Mouse (Mus musculus) forebrain, embryonic 16.5 days (tissue): ENCODE results near the gene Btbd2. TPM values are rescaled to one million over a fixed set of nuclear protein-coding genes. Genes with fewer than 3 reads are reported as not detected.

Source experiments
- ATAC-seq: fragments of 200-750 bp; cut with Nextera tagmentation; 2 replicates; pipeline ENCODE4 v1.8.0; 2017; ENCODE audit warnings: mild to moderate bottlenecking, moderate library complexity
- H3K27ac ChIP-seq: fragments of 300-500 bp; sonication (generic); 2 replicates; pipeline ENCODE4 v1.5.1; 2014; ENCODE audit warnings: low read length, control low read depth
- H3K27me3 ChIP-seq: fragments of 300-500 bp; sonication (generic); replicated peaks from 2 replicates; pipeline ENCODE4 v1.6.1; 2014; ENCODE audit warnings: low read length; ENCODE audit not compliant: control insufficient read depth, insufficient read depth
- H3K36me3 ChIP-seq: fragments of 300-500 bp; sonication (generic); 2 replicates; pipeline ENCODE4 v1.6.1; 2014; ENCODE audit not compliant: control insufficient read depth, insufficient read depth
- H3K4me1 ChIP-seq: fragments of 300-500 bp; sonication (generic); replicated peaks from 2 replicates; pipeline ENCODE4 v1.6.1; 2014; ENCODE audit warnings: low read length; ENCODE audit not compliant: control insufficient read depth, insufficient read depth
- H3K4me2 ChIP-seq: fragments of 300-500 bp; sonication (generic); 2 replicates; pipeline ENCODE4 v1.6.1; 2014; ENCODE audit warnings: mild to moderate bottlenecking, low read length, control low read depth
- H3K4me3 ChIP-seq: fragments of 300-500 bp; sonication (generic); replicated peaks from 2 replicates; pipeline ENCODE4 v1.5.1; 2014; ENCODE audit warnings: mild to moderate bottlenecking, low read length, control low read depth
- H3K9ac ChIP-seq: fragments of 300-500 bp; sonication (generic); replicated peaks from 2 replicates; pipeline ENCODE4 v1.6.1; 2014; ENCODE audit warnings: low read depth, low read length, control low read depth
- H3K9me3 ChIP-seq: fragments of 300-500 bp; sonication (generic); 2 replicates; pipeline ENCODE4 v1.6.1; 2016; ENCODE audit warnings: low read length; ENCODE audit not compliant: control insufficient read depth
- WGBS: fragments of 180-500 bp; shearing (Covaris S2); extraction: QIAGEN DNeasy Blood & Tissue Kit; methylation state at CpG from one replicate; pipeline ENCODE4 v1.1.7; 2014; 5-methylcytosine and 5-hydroxymethylcytosine counted together
- polyA plus RNA-seq: library from polyadenylated mRNA; unstranded; fragments of >200 nt; fragmentation: Nextera tagmentation; extraction: Ambion mirVana; gene quantifications from 2 replicates; pipeline ENCODE4 v1.2.1, GENCODE M21; 2015

The Btbd2 gene
- polyA plus RNA-seq, 1 experiment from 2014 or later, result 75.2 TPM

DNA sequence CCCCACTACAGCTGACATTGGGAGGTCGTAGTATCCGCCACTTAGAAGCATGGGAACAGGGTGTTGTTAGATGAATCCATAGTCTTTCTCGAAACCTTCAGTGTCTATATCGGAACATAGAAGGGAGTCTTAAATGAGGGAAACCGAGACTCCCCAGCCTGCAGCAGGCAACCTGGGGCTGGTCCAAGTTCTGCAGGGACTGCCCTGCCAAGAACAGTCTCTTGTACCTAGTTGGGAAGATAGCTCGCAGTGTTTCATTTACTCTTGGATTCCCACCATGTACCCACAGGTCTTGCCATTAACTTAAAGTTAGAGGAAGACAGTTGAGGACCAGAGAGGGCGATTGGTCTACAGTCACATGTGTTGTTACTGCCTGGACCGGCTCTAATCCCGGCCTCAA is 36.5 kb downstream of the Btbd2 start:
- no peaks in the 10 kb centered on the region for H3K27me3 ChIP-seq
- 0 out of 2 replicates have a peak, but pooled peaks cover 2% of the 10 kb centered on the region for H3K36me3 ChIP-seq
- no peak overlapping the region for H3K27ac ChIP-seq
- no peak overlapping the region for H3K9ac ChIP-seq
- H3K4me2 ChIP-seq, result no peak overlapping the region
- peaks cover 26% of the 10 kb centered on the region for H3K4me1 ChIP-seq
- ATAC-seq, result no peak
- no peak overlapping the region for H3K4me3 ChIP-seq
- no peaks in the 10 kb centered on the region for H3K9me3 ChIP-seq
- WGBS, result 84% methylated on average over 9 of the region's 9 CpGs

DNA sequence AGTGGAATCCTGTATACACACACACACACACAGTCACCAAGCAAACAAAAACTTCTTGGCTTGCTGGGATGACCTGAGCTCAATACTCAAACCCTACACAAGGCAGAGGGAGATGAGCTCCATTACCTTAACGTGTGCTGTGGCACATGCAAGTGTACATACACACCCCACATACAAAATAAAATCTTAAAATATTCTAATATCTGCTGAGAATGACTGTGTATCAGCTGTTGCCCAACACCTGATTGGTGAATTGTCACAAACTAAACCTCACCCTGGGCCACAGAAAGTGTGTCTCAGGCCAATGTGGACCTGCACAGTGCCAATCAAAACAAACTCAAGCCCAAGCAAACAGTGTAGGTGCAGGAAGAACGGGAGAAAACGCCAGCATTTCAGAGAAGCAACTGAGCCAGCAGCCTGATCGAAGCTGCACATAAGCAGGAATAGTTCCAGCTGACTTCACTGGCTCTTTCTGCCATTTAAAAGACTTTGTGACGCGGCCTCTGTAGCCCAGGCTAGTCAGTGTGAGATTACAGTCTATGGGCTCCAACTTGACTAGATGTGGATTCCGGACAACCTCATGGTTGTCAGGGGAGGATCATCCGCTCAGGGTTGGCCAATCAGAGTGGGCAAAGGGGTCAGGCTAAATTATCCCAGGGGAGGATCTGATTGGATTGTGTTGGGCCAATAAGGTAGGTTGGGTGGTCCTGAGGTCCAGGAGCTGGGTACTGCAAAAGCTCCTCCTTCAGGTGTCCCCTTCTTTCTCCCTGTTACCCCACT is 37.2 kb downstream of the Btbd2 start:
- Histone ChIP-seq H3K9ac (no peak overlapping the region), H3K4me3 (no peak overlapping the region), H3K27me3 (no peaks in the 10 kb centered on the region), H3K4me1 (peaks cover 22% of the 10 kb centered on the region), H3K36me3 (peaks cover 5% of the 10 kb centered on the region; the same call in 1 of the 2 replicates), H3K9me3 (no peaks in the 10 kb centered on the region), H3K27ac (no peak overlapping the region), H3K4me2 (no peak overlapping the region)
- WGBS, result 37% methylated on average over 8 of the region's 8 CpGs
- ATAC-seq, result no peak

DNA sequence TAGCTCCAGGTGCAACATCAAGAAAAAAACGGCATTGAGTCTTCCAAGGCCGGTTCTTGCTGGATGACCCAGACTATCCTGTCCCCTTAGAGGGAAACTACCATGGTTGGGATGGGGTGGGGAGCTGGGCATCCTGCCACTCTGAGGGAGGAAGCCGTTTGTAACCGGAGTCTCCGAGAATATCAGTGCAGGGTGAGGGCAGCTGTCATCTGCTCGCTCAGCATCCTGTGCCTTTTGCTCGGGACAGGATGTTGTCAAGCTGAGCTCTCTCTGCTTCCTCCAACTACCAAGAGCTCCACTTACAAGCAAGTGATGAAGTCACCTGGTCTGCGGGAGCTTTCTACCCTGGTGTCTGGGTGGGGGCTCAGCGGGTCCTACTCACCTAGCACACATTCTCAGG is 38.7 kb downstream of the Btbd2 start:
- peaks cover 5% of the 10 kb centered on the region; the same call in 1 of the 2 replicates for H3K36me3 ChIP-seq
- WGBS, result 86% methylated on average over 9 of the region's 9 CpGs

DNA sequence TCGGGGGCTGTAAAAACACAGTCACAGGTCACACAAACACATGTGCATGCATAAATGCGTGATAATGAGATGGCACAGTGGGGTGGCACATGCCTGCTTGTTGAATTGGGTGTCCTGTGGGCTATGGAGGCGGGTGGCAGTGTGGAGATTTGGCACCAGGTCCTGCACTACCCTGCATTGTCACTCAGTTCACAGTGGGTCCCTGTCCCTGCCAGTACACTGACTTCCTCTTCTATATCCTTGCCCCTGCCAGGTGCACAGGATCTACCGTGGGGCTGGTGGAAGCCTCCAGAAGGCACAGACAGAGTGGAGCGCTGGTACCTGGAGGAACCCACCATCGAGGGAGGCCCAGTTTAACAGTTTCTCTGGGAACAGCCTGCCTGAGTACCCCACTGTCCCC is 42.5 kb downstream of the Btbd2 start:
- H3K4me3 ChIP-seq, result no peak overlapping the region
- ATAC-seq, result no peak
- no peaks in the 10 kb centered on the region for H3K27me3 ChIP-seq
- WGBS, result 89% methylated on average over 6 of the region's 6 CpGs
- H3K9me3 ChIP-seq, result no peaks in the 10 kb centered on the region
- no peak overlapping the region for H3K9ac ChIP-seq
- peaks cover 8% of the 10 kb centered on the region; the same call in 1 of the 2 replicates for H3K36me3 ChIP-seq
- H3K27ac ChIP-seq, result no peak overlapping the region
- no peaks in the 10 kb centered on the region for H3K4me1 ChIP-seq
- H3K4me2 ChIP-seq, result no peak overlapping the region

More for the DNA sequence above, 38.7 kb downstream of the Btbd2 start:
- no peak overlapping the region for H3K4me2 ChIP-seq
- H3K4me1 ChIP-seq, result peaks cover 7% of the 10 kb centered on the region
- H3K27ac ChIP-seq, result no peak overlapping the region
- H3K9me3 ChIP-seq, result no peaks in the 10 kb centered on the region
- H3K27me3 ChIP-seq, result no peaks in the 10 kb centered on the region
- no peak overlapping the region for H3K9ac ChIP-seq
- ATAC-seq, result no peak
- H3K4me3 ChIP-seq, result no peak overlapping the region

DNA sequence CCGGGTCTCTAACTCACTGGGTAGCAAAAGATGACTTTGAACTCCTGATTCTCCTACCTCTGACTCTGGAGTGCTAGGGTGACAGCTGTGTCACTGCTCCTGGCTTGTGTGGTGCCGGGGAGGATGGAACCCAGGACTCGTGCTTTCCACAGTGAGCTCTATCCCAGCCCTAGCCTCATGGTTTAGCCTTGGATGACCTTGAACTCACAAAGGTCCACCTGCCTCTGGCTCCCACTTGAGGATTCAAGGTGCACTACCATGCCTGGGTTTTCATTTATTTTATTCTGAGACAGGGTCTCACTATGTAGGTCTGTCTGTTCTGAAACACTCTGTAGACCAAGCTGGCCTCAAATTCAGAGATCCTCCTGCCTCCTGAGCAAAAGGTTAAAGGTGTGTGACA is 43.0 kb downstream of the Btbd2 start:
- H3K9ac ChIP-seq, result no peak overlapping the region
- ATAC-seq, result no peak
- H3K4me1 ChIP-seq, result no peaks in the 10 kb centered on the region
- H3K27me3 ChIP-seq, result no peaks in the 10 kb centered on the region
- 93% methylated on average over 3 of the region's 3 CpGs for WGBS
- H3K4me2 ChIP-seq, result no peak overlapping the region
- no peak overlapping the region for H3K4me3 ChIP-seq
- no peaks in the 10 kb centered on the region for H3K9me3 ChIP-seq
- H3K36me3 ChIP-seq, result peaks cover 8% of the 10 kb centered on the region; the same call in 1 of the 2 replicates
- H3K27ac ChIP-seq, result no peak overlapping the region

DNA sequence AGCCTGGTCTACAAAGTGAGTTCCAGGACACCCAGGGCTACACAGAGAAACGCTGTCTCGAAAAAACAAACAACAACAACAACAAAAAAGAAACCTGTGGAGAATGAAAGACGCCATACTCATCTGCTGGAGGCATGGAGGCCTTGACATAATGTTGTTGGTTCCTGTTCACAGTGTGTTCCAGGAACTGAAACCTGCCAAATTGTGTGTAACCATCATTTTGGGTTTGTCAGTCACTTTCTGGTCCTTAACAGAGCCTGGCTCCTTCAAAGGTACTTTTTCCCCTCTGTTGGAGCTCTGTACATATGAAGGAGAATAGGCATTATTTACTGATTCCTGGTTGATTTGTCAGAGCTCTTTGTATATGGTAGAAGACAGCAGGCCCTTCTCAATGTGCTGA is 45.0 kb downstream of the Btbd2 start:
- peaks cover 18% of the 10 kb centered on the region; the same call in 1 of the 2 replicates for H3K36me3 ChIP-seq
- no peaks in the 10 kb centered on the region for H3K27me3 ChIP-seq
- no peaks in the 10 kb centered on the region for H3K4me1 ChIP-seq
- no peak overlapping the region for H3K4me3 ChIP-seq
- no peak overlapping the region for H3K27ac ChIP-seq
- no peak overlapping the region for H3K9ac ChIP-seq
- no peak overlapping the region for H3K4me2 ChIP-seq
- no peaks in the 10 kb centered on the region for H3K9me3 ChIP-seq
- WGBS, result 93% methylated on average over 3 of the region's 3 CpGs
- no peak for ATAC-seq

DNA sequence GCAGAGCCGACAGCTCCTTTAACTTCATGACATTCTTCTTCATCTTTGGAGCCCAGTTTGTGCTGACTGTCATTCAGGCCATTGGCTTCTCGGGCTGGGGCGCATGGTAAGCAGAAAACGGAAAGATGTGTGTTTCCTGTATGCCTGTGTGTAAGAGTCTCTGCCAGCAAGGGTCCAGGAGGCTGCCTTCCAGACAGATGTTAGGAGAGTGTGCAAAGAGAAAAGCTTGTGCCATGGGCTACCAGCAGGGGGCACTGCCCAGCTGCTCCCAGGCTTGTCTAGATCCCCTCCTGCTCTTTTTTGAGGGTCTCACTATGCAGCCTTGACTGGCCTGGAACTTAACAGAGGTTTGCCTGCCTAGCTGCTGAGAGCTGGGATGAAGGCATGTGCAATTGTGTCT is 45.8 kb downstream of the Btbd2 start:
- Histone ChIP-seq H3K36me3 (peaks cover 21% of the 10 kb centered on the region; the same call in 1 of the 2 replicates), H3K27me3 (no peaks in the 10 kb centered on the region), H3K9me3 (no peaks in the 10 kb centered on the region), H3K4me2 (no peak overlapping the region), H3K9ac (no peak overlapping the region), H3K4me1 (no peaks in the 10 kb centered on the region), H3K27ac (no peak overlapping the region), H3K4me3 (no peak overlapping the region)
- 77% methylated on average over 4 of the region's 4 CpGs for WGBS
- ATAC-seq, result no peak

DNA sequence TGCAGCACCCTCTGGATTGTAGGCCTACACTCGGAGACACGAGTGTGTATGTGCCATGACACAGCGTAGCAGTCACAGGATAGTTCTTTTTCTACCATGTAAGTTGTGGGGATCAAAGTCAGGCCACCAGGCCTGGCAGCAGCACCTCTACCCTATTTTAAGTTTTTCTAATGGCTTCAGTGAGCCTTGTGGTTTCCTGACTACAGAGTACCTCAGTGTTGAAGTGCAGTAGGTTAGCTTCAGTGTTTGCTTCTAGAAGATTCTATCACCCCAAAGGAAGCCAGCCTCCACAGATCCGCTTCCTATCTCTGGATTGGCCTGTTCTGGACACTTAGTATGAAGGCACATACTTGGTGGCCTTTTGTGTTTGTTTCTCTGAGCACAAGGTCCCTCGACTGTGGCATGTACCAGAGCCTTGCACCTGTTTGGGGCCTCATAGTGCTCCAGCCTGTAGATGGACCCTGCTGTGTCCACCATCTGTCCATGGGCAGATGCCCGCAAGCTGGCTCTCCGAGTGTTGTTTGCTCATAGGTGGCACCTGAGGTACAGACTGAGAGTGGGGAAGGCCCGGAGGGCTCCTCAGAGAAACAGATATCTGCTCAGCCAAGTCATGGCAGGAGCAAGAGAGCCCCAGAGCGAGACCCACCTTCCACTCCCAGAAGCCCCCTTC is 46.6 kb downstream of the Btbd2 start:
- Histone ChIP-seq H3K9me3 (no peaks in the 10 kb centered on the region), H3K4me3 (no peak overlapping the region), H3K4me2 (no peak overlapping the region), H3K27me3 (no peaks in the 10 kb centered on the region), H3K27ac (no peak overlapping the region), H3K9ac (no peak overlapping the region), H3K4me1 (no peaks in the 10 kb centered on the region), H3K36me3 (peaks cover 19% of the 10 kb centered on the region; the same call in 1 of the 2 replicates)
- no peak for ATAC-seq
- WGBS, result 94% methylated on average over 9 of the region's 9 CpGs

DNA sequence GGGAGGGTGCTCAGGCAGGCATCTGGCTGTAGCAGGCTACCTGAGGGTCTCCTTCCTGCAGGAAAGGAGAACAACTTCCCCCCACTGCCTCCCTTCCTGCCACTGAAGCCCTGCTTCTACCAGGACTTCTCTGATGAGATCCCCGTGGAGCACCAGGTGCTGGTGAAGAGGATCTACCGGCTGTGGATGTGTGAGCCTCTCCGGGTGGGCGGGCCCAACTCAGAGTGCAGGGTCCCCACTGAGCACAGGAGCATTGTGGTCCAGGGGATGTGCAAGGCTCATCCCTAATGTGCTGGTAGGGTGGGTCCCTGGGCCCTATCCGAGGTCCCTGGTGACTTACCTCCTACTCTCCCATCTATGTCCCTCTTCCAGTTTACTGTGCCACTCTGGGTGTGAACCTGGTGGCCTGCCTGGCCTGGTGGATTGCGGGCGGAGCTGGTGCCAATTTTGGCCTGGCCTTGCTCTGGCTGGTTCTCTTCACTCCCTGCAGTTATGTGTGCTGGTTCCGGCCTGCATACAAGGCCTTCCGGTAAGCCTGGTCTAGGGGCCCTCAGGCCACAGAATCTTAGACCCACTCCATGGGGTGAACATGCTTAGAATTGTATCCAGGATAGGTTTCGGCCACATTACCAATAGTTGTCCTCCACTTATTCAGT is 47.5 kb downstream of the Btbd2 start:
- Histone ChIP-seq H3K36me3 (peaks cover 16% of the 10 kb centered on the region; the same call in 1 of the 2 replicates), H3K27ac (no peak overlapping the region), H3K9me3 (no peaks in the 10 kb centered on the region), H3K4me3 (no peak overlapping the region), H3K27me3 (no peaks in the 10 kb centered on the region), H3K4me1 (no peaks in the 10 kb centered on the region), H3K4me2 (no peak overlapping the region), H3K9ac (0 out of 2 replicates have a peak overlapping the region, but pooled peaks have one; percentile 5)
- 90% methylated on average over 10 of the region's 10 CpGs for WGBS
- no peak for ATAC-seq
